Mouse (Mus musculus): Measurements from ENCODE around the gene Olfr1512.
A peak's percentile ranks its signal among the peaks of the same experiment; 100 is the strongest.
"Not testable (repeated sequence)": the region's sequence is repeated elsewhere in the genome, so short reads cannot be mapped to it uniquely, and the experiment has no call there.

Gene Olfr1512

GRCm38 (mm10) chr14:52379068-52379467, at the start of gene Olfr1512:
TSS of gene Olfr1512 (minus strand) at chr14:52379168.
- no peak for DNase-seq (ENCODE audit: low spot score)

- no peak for DNase-seq (ENCODE audit: low spot score)
Measured at GRCm38 (mm10) chr14:52427686-52428085, 48.7 kb upstream of the Olfr1512 start.

- no peak for DNase-seq (ENCODE audit: low spot score)
Measured at GRCm38 (mm10) chr14:52414273-52414672, 35.3 kb upstream of the Olfr1512 start, which contains the start of gene Olfr1510. TSS of gene Olfr1510 (minus strand) at chr14:52414373.

- not testable (repeated sequence) for DNase-seq (ENCODE audit: low spot score)
Measured at GRCm38 (mm10) chr14:52410142-52410919, 31.4 kb upstream of the Olfr1512 start.

- no peak for DNase-seq (ENCODE audit: low spot score)
Measured at GRCm38 (mm10) chr14:52397279-52397678, 18.3 kb upstream of the Olfr1512 start, which contains the start of gene Olfr1511. TSS of gene Olfr1511 (minus strand) at chr14:52397379.

GRCm38 (mm10) chr14:52390084-52390848, 11.3 kb upstream of the Olfr1512 start:
- not testable (repeated sequence) for DNase-seq (ENCODE audit: low spot score)

- DNase-seq (ENCODE audit: low spot score), result peak; percentile 4
Measured at GRCm38 (mm10) chr14:52368741-52369140, 10.2 kb downstream of the Olfr1512 start.

GRCm38 (mm10) chr14:52356308-52356707, 22.7 kb downstream of the Olfr1512 start, which contains the start of gene Olfr1513:
TSS of gene Olfr1513 (minus strand) at chr14:52356408.
- no peak for DNase-seq (ENCODE audit: low spot score)

- no peak for DNase-seq (ENCODE audit: low spot score)
Measured at GRCm38 (mm10) chr14:52339512-52339852, 39.5 kb downstream of the Olfr1512 start.

GRCm38 (mm10) chr14:52338751-52339511, 40.0 kb downstream of the Olfr1512 start:
- DNase-seq (ENCODE audit: low spot score), result peak; percentile 68

GRCm38 (mm10) chr14:52332171-52332570, 46.8 kb downstream of the Olfr1512 start:
- no peak for DNase-seq (ENCODE audit: low spot score)

- DNase-seq (ENCODE audit: low spot score), result no peak
Measured at GRCm38 (mm10) chr14:52331069-52331750, 47.8 kb downstream of the Olfr1512 start.

- DNase-seq (ENCODE audit: low spot score), result no peak
Measured at GRCm38 (mm10) chr14:52327910-52328812, 50.8 kb downstream of the Olfr1512 start, which contains the start of gene Sall2. TSS of gene Sall2 (minus strand) at chr14:52328762.

GRCm38 (mm10) chr14:52327375-52327901, 51.5 kb downstream of the Olfr1512 start:
- no peak for DNase-seq (ENCODE audit: low spot score)

- DNase-seq (ENCODE audit: low spot score), result no peak
Measured at GRCm38 (mm10) chr14:52325890-52326289, 53.1 kb downstream of the Olfr1512 start.

Data from left cerebral cortex, adult 11 months (tissue).